ENCODE assay signal across 8 mouse cellular contexts in genomic region chr5:104859962-104860525, GRCm38 (mm10). TPM values are rescaled to one million over a fixed set of nuclear protein-coding genes. Genes with fewer than 3 reads are reported as not detected.
DNase-seq lines count a peak whose midpoint lies in the region; ATAC-seq and TF ChIP-seq lines count a peak whose summit lies in the region.
"Not testable (repeated sequence)": the region's sequence is repeated elsewhere in the genome, so short reads cannot be mapped to it uniquely, and the experiment has no call there.

Gene Zfp951 (minus strand): TSS chr5:104860070.

- TF ChIP-seq EP300 in ES-Bruce4 (IDR thresholded peaks at IDR 0.05; ENCODE audit: insufficient read depth, low read depth, low read length); liver, postnatal 0 days (IDR thresholded peaks at IDR 0.05; ENCODE audit: low read depth): not testable (repeated sequence)

- 32% methylated on average over 11 of the region's 12 CpGs for WGBS in liver, postnatal 0 days (ENCODE audit: insufficient replicate concordance)
- 38% methylated on average over 11 of the region's 12 CpGs for WGBS in neural tube, embryonic 12.5 days

- peak; percentile 100 for ATAC-seq in frontal cortex, adult (ENCODE audit: low TSS enrichment)
- peak; percentile 99 to 100 for ATAC-seq in hematopoietic stem cell, adult 5-6 weeks (replicated peaks in 1 of 2; ENCODE audit: insufficient read depth in 1 of 2, low FRiP score in 2 of 2, low TSS enrichment in 1 of 2, low read depth in 1 of 2, poor library complexity in 2 of 2, severe bottlenecking in 2 of 2)
- ATAC-seq in liver, postnatal 0 days = peak; percentile 96
- ATAC-seq in neural tube, embryonic 12.5 days (ENCODE audit: low FRiP score, low read depth) = peak; percentile 96

- peak within 1 kb of the TSS; percentile 74 for H3K4me3 ChIP-seq in ES-Bruce4 (ENCODE audit: low read depth, low read length)
- H3K4me3 ChIP-seq in layer of hippocampus, adult 2 months = peak within 1 kb of the TSS; percentile 53
- H3K4me3 ChIP-seq in liver, postnatal 0 days (ENCODE audit: low read depth, low read length) = peak within 1 kb of the TSS; percentile 17; the same call in 1 of the 2 replicates
- H3K4me3 ChIP-seq in neural tube, embryonic 12.5 days = peak within 1 kb of the TSS; percentile 22; the same call in 1 of the 2 replicates

- not testable (repeated sequence) for H3K4me1 ChIP-seq in ES-Bruce4 (ENCODE audit: control insufficient read depth, insufficient read depth, low read length); liver, postnatal 0 days (ENCODE audit: insufficient read depth); neural tube, embryonic 12.5 days

- not testable (repeated sequence) for H3K36me3 ChIP-seq in ES-Bruce4 (ENCODE audit: control insufficient read depth, insufficient read depth, low read length, poor library complexity, severe bottlenecking); liver, postnatal 0 days (replicated peaks; ENCODE audit: insufficient read depth, low read length); neural tube, embryonic 12.5 days

- not testable (repeated sequence) for TF ChIP-seq POLR2A in ES-Bruce4 (IDR thresholded peaks at IDR 0.05; ENCODE audit: insufficient read depth, low read length)

- peaks cover 15% of the 10 kb centered on the region for H3K9me3 ChIP-seq in ES-Bruce4 (replicated peaks; ENCODE audit: control insufficient read depth, insufficient read depth, low read length, poor library complexity, severe bottlenecking)
- H3K9me3 ChIP-seq in liver, postnatal 0 days (ENCODE audit: low read length) = not testable (repeated sequence)
- H3K9me3 ChIP-seq in neural tube, embryonic 12.5 days = peaks cover 10% of the 10 kb centered on the region; the same call in 1 of the 2 replicates

- H3K27ac ChIP-seq in ES-Bruce4 (ENCODE audit: insufficient read depth, low read length) = peak within 1 kb of the TSS; percentile 63
- peak within 1 kb of the TSS; percentile 82 for H3K27ac ChIP-seq in layer of hippocampus, adult 2 months
- H3K27ac ChIP-seq in liver, postnatal 0 days (ENCODE audit: low read depth) = peak within 1 kb of the TSS; percentile 66
- H3K27ac ChIP-seq in neural tube, embryonic 12.5 days = not testable (repeated sequence)

- TF ChIP-seq CTCF in ES-Bruce4 (IDR thresholded peaks at IDR 0.05; ENCODE audit: low read depth, low read length); layer of hippocampus, adult 2 months (conservative IDR thresholded peaks at IDR 0.05); liver, postnatal 0 days (IDR thresholded peaks at IDR 0.05; ENCODE audit: low read depth): not testable (repeated sequence)

- peak; percentile 63 for DNase-seq in cerebellum, adult 8-10 months
- DNase-seq in layer of hippocampus, adult 2 months (ENCODE audit: low spot score in 2 of 2) = peak; percentile 49 to 64
- peak; percentile 24 for DNase-seq in liver, postnatal 0 days
- DNase-seq in telencephalon, adult 2 months (ENCODE audit: low read depth, low spot score) = peak; percentile 22

- H3K27me3 ChIP-seq in ES-Bruce4 (ENCODE audit: control insufficient read depth, insufficient read depth, low read length, poor library complexity, severe bottlenecking); liver, postnatal 0 days (ENCODE audit: insufficient read depth, low read length); neural tube, embryonic 12.5 days (replicated peaks): not testable (repeated sequence)

- peak within 1 kb of the TSS; percentile 40; the same call in 1 of the 2 replicates for H3K9ac ChIP-seq in ES-Bruce4 (ENCODE audit: low read depth, poor library complexity, severe bottlenecking)
- not testable (repeated sequence) for H3K9ac ChIP-seq in liver, postnatal 0 days (replicated peaks); neural tube, embryonic 12.5 days

- not testable (repeated sequence) for H3K4me2 ChIP-seq in liver, postnatal 0 days (ENCODE audit: low read depth, low read length); neural tube, embryonic 12.5 days (replicated peaks)

RNA-seq across cellular contexts. Expression of gene Zfp951, which starts in this region (rescaled TPM):
- 13.6 and 16.6 TPM in 2 replicates for polyA plus RNA-seq in ES-Bruce4 (2011; ENCODE audit: insufficient read depth, insufficient read length, low read depth, missing spikeins)
- 14.4 and 16.5 TPM in 2 replicates for total RNA-seq in hematopoietic stem cell, adult 5-6 weeks (2017)
- total RNA-seq in layer of hippocampus, adult 2 months (2021) = 1 to 10 TPM; 4.0 to 4.9 TPM
- polyA plus RNA-seq in liver, postnatal 0 days (2015; fragmentation: Nextera tagmentation; extraction: Ambion mirVana) = 0.74 and 0.95 TPM in 2 replicates
- 3.0 and 3.5 TPM in 2 replicates for polyA plus RNA-seq in neural tube, embryonic 12.5 days (2016; fragmentation: Nextera tagmentation; extraction: Ambion mirVana)

Comparison
In these comparisons a context has a peak if more than half of its experiments do, and no peak if none do; other contexts are left out.
1. Peak in DNase-seq, ATAC-seq, H3K4me3 ChIP-seq and H3K27ac ChIP-seq in liver, postnatal 0 days; RNA of the gene not detected or under 1 TPM.
2. H3K4me3 ChIP-seq: peak in every context shown above with its lines; median percentile 74 in ES-Bruce4; 53 in layer of hippocampus, adult 2 months; 22 in neural tube, embryonic 12.5 days; 17 in liver, postnatal 0 days.